Mouse (Mus musculus): ENCODE data around the gene C1s2. TPM values are rescaled to one million over a fixed set of nuclear protein-coding genes. Genes with fewer than 3 reads are reported as not detected.
"Not testable (repeated sequence)": the region's sequence is repeated elsewhere in the genome, so short reads cannot be mapped to it uniquely, and the experiment has no call there.

C1s2 gene
- polyA plus RNA-seq, 1 experiment from 2014 or later = not detected

DNA sequence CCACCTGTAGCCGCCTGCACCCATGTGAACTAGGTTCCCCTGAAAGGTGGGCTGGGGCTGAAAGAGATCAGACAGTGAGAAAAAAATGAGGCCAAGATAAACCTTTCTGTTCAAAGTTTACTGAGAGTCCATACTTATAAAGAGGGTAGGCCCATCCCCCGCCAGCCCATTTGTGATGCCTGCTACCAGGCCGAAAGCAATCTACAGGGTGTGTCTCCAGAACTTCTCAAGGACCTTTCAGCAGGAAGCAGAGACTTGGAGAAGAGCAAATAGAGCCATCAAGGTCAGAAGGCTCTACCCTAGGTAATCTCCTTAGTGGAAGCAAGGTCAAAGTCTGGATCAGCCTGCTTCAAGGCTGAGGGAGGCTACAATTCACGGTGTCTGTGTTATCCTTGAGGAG lies 33.9 kb downstream of the C1s2 start:
- WGBS = 94% methylated on average over 4 of the region's 4 CpGs
- Histone ChIP-seq H3K4me3 (ENCODE audit: low read depth, low read length) (no peak overlapping the region), H3K4me2 (replicated peaks; ENCODE audit: low read depth, low read length) (no peak overlapping the region), H3K9me3 (ENCODE audit: control insufficient read depth, low read length) (no peaks in the 10 kb centered on the region), H3K36me3 (ENCODE audit: control insufficient read depth, insufficient read depth, low read length) (no peaks in the 10 kb centered on the region), H3K9ac (ENCODE audit: low read depth, low read length) (no peak overlapping the region), H3K4me1 (replicated peaks; ENCODE audit: control insufficient read depth, insufficient read depth, low read length) (no peaks in the 10 kb centered on the region), H3K27ac (ENCODE audit: low read depth, low read length) (no peak overlapping the region), H3K27me3 (ENCODE audit: control insufficient read depth, insufficient read depth, low read length) (no peaks in the 10 kb centered on the region)
- no peak for DNase-seq (ENCODE audit: low spot score)
- no peak for ATAC-seq (ENCODE audit: low FRiP score)

- Histone ChIP-seq H3K27ac (ENCODE audit: low read depth, low read length) (no peak overlapping the region), H3K4me1 (replicated peaks; ENCODE audit: control insufficient read depth, insufficient read depth, low read length) (no peaks in the 10 kb centered on the region), H3K27me3 (ENCODE audit: control insufficient read depth, insufficient read depth, low read length) (no peaks in the 10 kb centered on the region), H3K4me3 (ENCODE audit: low read depth, low read length) (no peak overlapping the region), H3K9ac (ENCODE audit: low read depth, low read length) (no peak overlapping the region), H3K9me3 (ENCODE audit: control insufficient read depth, low read length) (no peaks in the 10 kb centered on the region), H3K4me2 (replicated peaks; ENCODE audit: low read depth, low read length) (no peak overlapping the region), H3K36me3 (ENCODE audit: control insufficient read depth, insufficient read depth, low read length) (no peaks in the 10 kb centered on the region)
- ATAC-seq (ENCODE audit: low FRiP score) = no peak
- WGBS = 77% methylated on average over 8 of the region's 8 CpGs
- no peak for DNase-seq (ENCODE audit: low spot score)
Observed at GRCm38 (mm10) chr6:124593121-124593520, 42.8 kb downstream of the C1s2 start.

- H3K9ac ChIP-seq (ENCODE audit: low read depth, low read length) = no peak overlapping the region
- H3K27me3 ChIP-seq (ENCODE audit: control insufficient read depth, insufficient read depth, low read length) = no peaks in the 10 kb centered on the region
- no peaks in the 10 kb centered on the region for H3K9me3 ChIP-seq (ENCODE audit: control insufficient read depth, low read length)
- H3K36me3 ChIP-seq (ENCODE audit: control insufficient read depth, insufficient read depth, low read length) = no peaks in the 10 kb centered on the region
- no peak for ATAC-seq (ENCODE audit: low FRiP score)
- H3K4me1 ChIP-seq (replicated peaks; ENCODE audit: control insufficient read depth, insufficient read depth, low read length) = no peaks in the 10 kb centered on the region
- no peak overlapping the region for H3K27ac ChIP-seq (ENCODE audit: low read depth, low read length)
- H3K4me3 ChIP-seq (ENCODE audit: low read depth, low read length) = no peak overlapping the region
- no peak for DNase-seq (ENCODE audit: low spot score)
- WGBS = 86% methylated on average over 4 of the region's 4 CpGs
- no peak overlapping the region for H3K4me2 ChIP-seq (replicated peaks; ENCODE audit: low read depth, low read length)
Observed at GRCm38 (mm10) chr6:124592186-124592700, 43.6 kb downstream of the C1s2 start.

DNA sequence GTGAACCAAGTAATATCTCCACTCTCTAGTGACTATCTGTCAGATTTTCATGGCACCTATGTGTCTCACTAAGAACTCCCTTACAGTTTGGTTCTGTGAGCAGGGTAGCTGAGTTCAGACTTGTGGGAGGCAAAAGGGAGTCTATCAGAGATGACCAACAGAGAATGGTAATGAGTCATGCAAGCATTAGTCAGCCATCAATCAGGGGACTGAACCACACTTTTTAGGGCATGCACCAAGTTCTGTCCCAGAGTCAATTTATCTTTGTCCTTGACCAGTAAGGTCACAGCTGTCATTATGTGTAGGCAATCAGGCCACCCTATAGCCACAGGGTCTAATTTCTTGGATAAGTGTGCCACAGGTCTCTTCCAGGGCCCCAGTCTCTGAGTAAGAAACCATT lies 47.1 kb downstream of the C1s2 start:
- H3K9me3 ChIP-seq (ENCODE audit: control insufficient read depth, low read length) = no peaks in the 10 kb centered on the region
- DNase-seq (ENCODE audit: low spot score) = no peak
- no peak for ATAC-seq (ENCODE audit: low FRiP score)
- H3K4me1 ChIP-seq (replicated peaks; ENCODE audit: control insufficient read depth, insufficient read depth, low read length) = no peaks in the 10 kb centered on the region
- H3K4me3 ChIP-seq (ENCODE audit: low read depth, low read length) = no peak overlapping the region
- no peaks in the 10 kb centered on the region for H3K27me3 ChIP-seq (ENCODE audit: control insufficient read depth, insufficient read depth, low read length)
- H3K27ac ChIP-seq (ENCODE audit: low read depth, low read length) = no peak overlapping the region
- no peak overlapping the region for H3K9ac ChIP-seq (ENCODE audit: low read depth, low read length)
- H3K4me2 ChIP-seq (replicated peaks; ENCODE audit: low read depth, low read length) = no peak overlapping the region
- no peaks in the 10 kb centered on the region for H3K36me3 ChIP-seq (ENCODE audit: control insufficient read depth, insufficient read depth, low read length)

GRCm38 (mm10) chr6:124586266-124586665 lies 49.6 kb downstream of the C1s2 start:
- no peak for DNase-seq (ENCODE audit: low spot score)
- Histone ChIP-seq H3K9me3 (ENCODE audit: control insufficient read depth, low read length) (no peaks in the 10 kb centered on the region), H3K4me1 (replicated peaks; ENCODE audit: control insufficient read depth, insufficient read depth, low read length) (no peaks in the 10 kb centered on the region), H3K27me3 (ENCODE audit: control insufficient read depth, insufficient read depth, low read length) (no peaks in the 10 kb centered on the region), H3K4me3 (ENCODE audit: low read depth, low read length) (no peak overlapping the region), H3K9ac (ENCODE audit: low read depth, low read length) (no peak overlapping the region), H3K4me2 (replicated peaks; ENCODE audit: low read depth, low read length) (no peak overlapping the region), H3K36me3 (ENCODE audit: control insufficient read depth, insufficient read depth, low read length) (no peaks in the 10 kb centered on the region), H3K27ac (ENCODE audit: low read depth, low read length) (no peak overlapping the region)
- no peak for ATAC-seq (ENCODE audit: low FRiP score)
- WGBS = 79% methylated on average over 4 of the region's 4 CpGs

DNA sequence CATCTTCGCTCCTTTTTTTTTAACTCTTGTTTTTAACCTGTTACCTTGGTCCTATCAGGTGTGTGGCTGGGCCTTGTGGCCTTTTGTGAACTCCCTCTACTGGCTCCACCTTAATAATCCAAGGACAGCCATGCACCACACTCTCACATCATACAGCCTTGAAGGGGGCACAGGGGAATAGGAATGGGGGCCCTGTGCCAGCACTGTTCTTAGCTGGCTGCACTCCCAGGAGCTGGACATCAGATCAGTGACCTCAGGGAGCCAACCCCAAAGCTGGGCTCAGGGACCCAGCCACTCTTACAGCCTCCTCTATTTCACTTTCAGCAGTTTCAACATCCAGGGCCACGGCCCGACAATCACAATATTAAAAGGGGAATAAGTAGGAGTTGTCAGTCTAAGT lies 50.1 kb downstream of the C1s2 start:
- H3K4me1 ChIP-seq (replicated peaks; ENCODE audit: control insufficient read depth, insufficient read depth, low read length) = no peaks in the 10 kb centered on the region
- H3K27ac ChIP-seq (ENCODE audit: low read depth, low read length) = no peak overlapping the region
- no peaks in the 10 kb centered on the region for H3K9me3 ChIP-seq (ENCODE audit: control insufficient read depth, low read length)
- H3K27me3 ChIP-seq (ENCODE audit: control insufficient read depth, insufficient read depth, low read length) = no peaks in the 10 kb centered on the region
- 87% methylated on average over 3 of the region's 3 CpGs for WGBS
- no peak for DNase-seq (ENCODE audit: low spot score)
- H3K4me3 ChIP-seq (ENCODE audit: low read depth, low read length) = no peak overlapping the region
- no peak for ATAC-seq (ENCODE audit: low FRiP score)
- H3K9ac ChIP-seq (ENCODE audit: low read depth, low read length) = no peak overlapping the region
- no peaks in the 10 kb centered on the region for H3K36me3 ChIP-seq (ENCODE audit: control insufficient read depth, insufficient read depth, low read length)
- H3K4me2 ChIP-seq (replicated peaks; ENCODE audit: low read depth, low read length) = no peak overlapping the region

- H3K9ac ChIP-seq (ENCODE audit: low read depth, low read length) = no peak overlapping the region
- H3K36me3 ChIP-seq (ENCODE audit: control insufficient read depth, insufficient read depth, low read length) = no peaks in the 10 kb centered on the region
- H3K4me3 ChIP-seq (ENCODE audit: low read depth, low read length) = no peak overlapping the region
- H3K4me1 ChIP-seq (replicated peaks; ENCODE audit: control insufficient read depth, insufficient read depth, low read length) = no peaks in the 10 kb centered on the region
- no peak overlapping the region for H3K27ac ChIP-seq (ENCODE audit: low read depth, low read length)
- H3K4me2 ChIP-seq (replicated peaks; ENCODE audit: low read depth, low read length) = no peak overlapping the region
- whole genome bisulfite sequencing = 89% methylated on average over 3 of the region's 3 CpGs
- no peaks in the 10 kb centered on the region for H3K9me3 ChIP-seq (ENCODE audit: control insufficient read depth, low read length)
- H3K27me3 ChIP-seq (ENCODE audit: control insufficient read depth, insufficient read depth, low read length) = no peaks in the 10 kb centered on the region
- DNase-seq (ENCODE audit: low spot score) (no peak), ATAC-seq (ENCODE audit: low FRiP score) (no peak)
Observed at GRCm38 (mm10) chr6:124584935-124585334, 51.0 kb downstream of the C1s2 start.

GRCm38 (mm10) chr6:124582231-124582630 lies 53.7 kb downstream of the C1s2 start:
- Histone ChIP-seq H3K4me1 (replicated peaks; ENCODE audit: control insufficient read depth, insufficient read depth, low read length) (no peaks in the 10 kb centered on the region), H3K27ac (ENCODE audit: low read depth, low read length) (no peak overlapping the region), H3K4me3 (ENCODE audit: low read depth, low read length) (no peak overlapping the region), H3K27me3 (ENCODE audit: control insufficient read depth, insufficient read depth, low read length) (no peaks in the 10 kb centered on the region), H3K9me3 (ENCODE audit: control insufficient read depth, low read length) (no peaks in the 10 kb centered on the region), H3K4me2 (replicated peaks; ENCODE audit: low read depth, low read length) (no peak overlapping the region), H3K36me3 (ENCODE audit: control insufficient read depth, insufficient read depth, low read length) (no peaks in the 10 kb centered on the region), H3K9ac (ENCODE audit: low read depth, low read length) (no peak overlapping the region)
- no peak for DNase-seq (ENCODE audit: low spot score)
- WGBS = 96% methylated on average over 1 of the region's 1 CpGs
- no peak for ATAC-seq (ENCODE audit: low FRiP score)

GRCm38 (mm10) chr6:124580155-124580554 lies 55.7 kb downstream of the C1s2 start:
- not testable (repeated sequence) for H3K4me2 ChIP-seq (replicated peaks; ENCODE audit: low read depth, low read length); DNase-seq (ENCODE audit: low spot score); H3K27ac ChIP-seq (ENCODE audit: low read depth, low read length); H3K4me3 ChIP-seq (ENCODE audit: low read depth, low read length); H3K4me1 ChIP-seq (replicated peaks; ENCODE audit: control insufficient read depth, insufficient read depth, low read length); H3K9ac ChIP-seq (ENCODE audit: low read depth, low read length); H3K36me3 ChIP-seq (ENCODE audit: control insufficient read depth, insufficient read depth, low read length); H3K27me3 ChIP-seq (ENCODE audit: control insufficient read depth, insufficient read depth, low read length); H3K9me3 ChIP-seq (ENCODE audit: control insufficient read depth, low read length)
- WGBS = 89% methylated on average over 6 of the region's 7 CpGs
- 0 out of 2 replicates have a peak, but pooled peaks have one; percentile 33 for ATAC-seq (ENCODE audit: low FRiP score)

Data from hindbrain, embryonic 11.5 days (tissue).